ENCODE assay signal across 10 mouse cellular contexts in genomic region chr13:43726895-43727341, GRCm38 (mm10). TPM values are rescaled to one million over a fixed set of nuclear protein-coding genes. Genes with fewer than 3 reads are reported as not detected.
DNase-seq lines count a peak whose midpoint lies in the region; ATAC-seq and TF ChIP-seq lines count a peak whose summit lies in the region.
"Had no signal": no experiment of that assay in that cellular context is flagged by ENCODE, and none has a peak within 500 bp of the region (broad histone marks: within the 10 kb centered on the region; RNA-seq: fewer than 3 reads in every experiment).

No protein-coding gene starts in this region.

- no peaks in the 10 kb centered on the region for H3K9me3 ChIP-seq in heart, embryonic 15.5 days (replicated peaks)
- H3K9me3 ChIP-seq in heart, embryonic 10.5 days: no peaks in the 10 kb centered on the region
- H3K9me3 ChIP-seq in lung, embryonic 15.5 days: no peaks in the 10 kb centered on the region
- H3K9me3 ChIP-seq: embryonic facial prominence, embryonic 15.5 days; limb, embryonic 13.5 days had no signal

- H3K4me2 ChIP-seq in heart, embryonic 15.5 days: no peak overlapping the region
- no peak overlapping the region; the same call in 1 of the 2 replicates for H3K4me2 ChIP-seq in lung, embryonic 15.5 days
- H3K4me2 ChIP-seq: embryonic facial prominence, embryonic 15.5 days; limb, embryonic 13.5 days had no signal

- 31% methylated on average over 13 of the region's 13 CpGs for WGBS in heart, embryonic 15.5 days
- WGBS in heart, embryonic 10.5 days: 72% methylated on average over 13 of the region's 13 CpGs
- 39% methylated on average over 13 of the region's 13 CpGs for WGBS in lung, embryonic 15.5 days
- whole genome bisulfite sequencing in thymus, adult 2 months: 93% methylated on average over 13 of the region's 13 CpGs

- DNase-seq in heart, embryonic 10.5 days (ENCODE audit: low spot score): no peak
- peak; percentile 17 for DNase-seq in adipocyte (ENCODE audit: low spot score)
- DNase-seq in cerebellum, adult 8-10 months: peak; percentile 52
- DNase-seq in thymus, adult 2 months: no peak
- no peak for DNase-seq in natural killer cell, adult 2 months (ENCODE audit: low spot score in 2 of 2)

- H3K27me3 ChIP-seq in heart, embryonic 15.5 days: no peaks in the 10 kb centered on the region
- H3K27me3 ChIP-seq in heart, embryonic 10.5 days (ENCODE audit: insufficient read depth, poor library complexity, severe bottlenecking): 0 out of 2 replicates have a peak, but pooled peaks cover 6% of the 10 kb centered on the region
- H3K27me3 ChIP-seq in lung, embryonic 15.5 days: no peaks in the 10 kb centered on the region
- no peaks in the 10 kb centered on the region for H3K27me3 ChIP-seq in thymus, adult 2 months (ENCODE audit: control insufficient read depth, insufficient read depth, low read length)
- H3K27me3 ChIP-seq: embryonic facial prominence, embryonic 15.5 days; limb, embryonic 13.5 days had no signal

- peaks cover 12% of the 10 kb centered on the region; the same call in 1 of the 2 replicates for H3K4me1 ChIP-seq in heart, embryonic 15.5 days (replicated peaks)
- H3K4me1 ChIP-seq in heart, embryonic 10.5 days: no peaks in the 10 kb centered on the region; the same call in 1 of the 2 replicates
- H3K4me1 ChIP-seq in lung, embryonic 15.5 days: peaks cover 7% of the 10 kb centered on the region
- no peaks in the 10 kb centered on the region; the same call in 1 of the 2 replicates for H3K4me1 ChIP-seq in thymus, adult 2 months (replicated peaks; ENCODE audit: control insufficient read depth, insufficient read depth, low read length)

- peak; percentile 74 for ATAC-seq in heart, embryonic 15.5 days (replicated peaks; ENCODE audit: insufficient number of reproducible peaks, insufficient read depth, low FRiP score, low read depth)
- ATAC-seq in lung, embryonic 15.5 days (ENCODE audit: borderline replicate concordance, extremely low read depth, low FRiP score, low TSS enrichment): peak; percentile 89
- ATAC-seq: inflammation-experienced regulatory T-cells, adult 6 months had no signal

- no peak for TF ChIP-seq POLR2A in thymus, adult 2 months (IDR thresholded peaks at IDR 0.05; ENCODE audit: control insufficient read depth, extremely low read depth, insufficient read depth, low read length, poor library complexity)

- H3K9ac ChIP-seq in heart, embryonic 15.5 days: no peak overlapping the region
- no peak overlapping the region for H3K9ac ChIP-seq in lung, embryonic 15.5 days
- H3K9ac ChIP-seq: embryonic facial prominence, embryonic 15.5 days; limb, embryonic 13.5 days had no signal

- H3K27ac ChIP-seq in heart, embryonic 15.5 days: no peak overlapping the region
- no peak overlapping the region for H3K27ac ChIP-seq in heart, embryonic 10.5 days
- no peak overlapping the region for H3K27ac ChIP-seq in lung, embryonic 15.5 days
- no peak overlapping the region for H3K27ac ChIP-seq in thymus, adult 2 months (ENCODE audit: control insufficient read depth, insufficient read depth, low read length)
- H3K27ac ChIP-seq: embryonic facial prominence, embryonic 15.5 days; limb, embryonic 13.5 days had no signal

- TF ChIP-seq CTCF in thymus, adult 2 months (IDR thresholded peaks at IDR 0.05; ENCODE audit: borderline replicate concordance, control insufficient read depth, extremely low read depth, insufficient read depth, low read length, poor library complexity): no peak

- H3K4me3 ChIP-seq in heart, embryonic 15.5 days: no peak overlapping the region
- H3K4me3 ChIP-seq in heart, embryonic 10.5 days: no peak overlapping the region
- no peak overlapping the region for H3K4me3 ChIP-seq in lung, embryonic 15.5 days
- H3K4me3 ChIP-seq in thymus, adult 2 months (ENCODE audit: control insufficient read depth, insufficient read depth, low read length): no peak overlapping the region
- H3K4me3 ChIP-seq: embryonic facial prominence, embryonic 15.5 days; limb, embryonic 13.5 days had no signal

- no peaks in the 10 kb centered on the region for H3K36me3 ChIP-seq in heart, embryonic 15.5 days
- no peaks in the 10 kb centered on the region for H3K36me3 ChIP-seq in heart, embryonic 10.5 days
- no peaks in the 10 kb centered on the region for H3K36me3 ChIP-seq in lung, embryonic 15.5 days
- no peaks in the 10 kb centered on the region for H3K36me3 ChIP-seq in thymus, adult 2 months (ENCODE audit: control insufficient read depth, insufficient read depth, low read length)
- H3K36me3 ChIP-seq: embryonic facial prominence, embryonic 15.5 days; limb, embryonic 13.5 days had no signal

RNA-seq across cellular contexts. Expression of gene Cd83, which starts 57.7 kb away (rescaled TPM):
- polyA plus RNA-seq in heart, embryonic 15.5 days (2015; fragmentation: Nextera tagmentation; extraction: Ambion mirVana): 3.9 and 12.3 TPM in 2 replicates
- polyA plus RNA-seq in heart, embryonic 10.5 days (2016; fragmentation: Nextera tagmentation; extraction: Ambion mirVana): 1.3 and 3.0 TPM in 2 replicates
- 12.9 and 15.1 TPM in 2 replicates for polyA plus RNA-seq in lung, embryonic 15.5 days (2015; fragmentation: Nextera tagmentation; extraction: Ambion mirVana)
- 53.0 and 66.8 TPM in 2 replicates for polyA plus RNA-seq in thymus, adult 2 months (2012; rRNA removed)

Comparison
In these comparisons a context has a peak if more than half of its experiments do, and no peak if none do; other contexts are left out.
1. DNase-seq: peak in adipocyte (single experiment) and cerebellum, adult 8-10 months (single experiment); none in heart, embryonic 10.5 days (single experiment), thymus, adult 2 months (single experiment) and natural killer cell, adult 2 months (0 of 2).